Mouse (Mus musculus) mouse trophoblast stem cell (cell line): Measurements from ENCODE around the gene Gm14326.
"Not testable (repeated sequence)": the region's sequence is repeated elsewhere in the genome, so short reads cannot be mapped to it uniquely, and the experiment has no call there.

Experiments used
- in situ Hi-C, 2 experiments: fragments of 300-500 bp; cut with MseI, MboI; formaldehyde crosslinking; loops; 2 replicates in 1 of 2; 3 replicates in 1 of 2; pipeline ENCODE4 v1.15.1; 2025

Gene Gm14326

DNA sequence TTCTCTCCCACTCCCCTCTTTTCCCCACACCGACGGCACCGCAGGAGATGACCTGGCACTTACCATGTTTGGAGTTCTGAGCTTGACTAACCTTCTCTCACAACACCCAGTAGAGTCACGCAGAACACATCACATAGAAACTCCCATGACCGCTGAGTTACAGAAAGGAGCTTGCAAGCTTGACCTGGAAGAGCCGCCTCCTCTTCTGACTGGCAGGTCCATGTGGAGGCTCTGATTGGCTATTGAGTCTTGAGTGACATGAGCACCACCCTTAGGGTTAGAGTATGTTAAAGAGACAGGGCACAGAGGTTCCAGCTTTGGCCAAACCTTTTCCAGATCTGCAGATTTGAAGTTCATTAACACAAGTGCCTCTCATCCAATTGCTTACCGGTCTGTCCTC, at the start of gene Gm14326:
Gm14326 (minus strand) TSS at position 153 of the 400 bp plus-strand sequence.
- in situ Hi-C loops, result not testable (repeated sequence)

DNA sequence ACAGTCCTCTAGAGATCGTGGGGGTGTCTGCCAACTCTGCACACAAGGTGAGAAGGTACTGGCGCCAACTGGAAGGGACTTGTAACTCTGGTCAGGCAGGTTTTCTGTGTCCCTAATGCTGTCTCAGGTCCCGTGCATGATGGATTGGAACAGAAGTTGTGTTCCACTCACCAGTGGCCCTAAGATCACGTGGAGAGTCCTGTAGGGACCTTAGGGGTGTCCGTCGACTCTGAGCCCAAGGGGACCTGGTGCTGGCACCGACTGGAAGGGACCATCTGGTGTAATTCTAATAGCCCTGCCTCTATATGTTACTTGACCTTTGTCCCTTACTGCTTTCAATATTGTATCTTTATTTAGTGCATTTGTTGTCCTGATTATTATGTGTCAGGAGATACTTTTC, 17.7 kb upstream of the Gm14326 start:
- in situ Hi-C loops, result not testable (repeated sequence)

DNA sequence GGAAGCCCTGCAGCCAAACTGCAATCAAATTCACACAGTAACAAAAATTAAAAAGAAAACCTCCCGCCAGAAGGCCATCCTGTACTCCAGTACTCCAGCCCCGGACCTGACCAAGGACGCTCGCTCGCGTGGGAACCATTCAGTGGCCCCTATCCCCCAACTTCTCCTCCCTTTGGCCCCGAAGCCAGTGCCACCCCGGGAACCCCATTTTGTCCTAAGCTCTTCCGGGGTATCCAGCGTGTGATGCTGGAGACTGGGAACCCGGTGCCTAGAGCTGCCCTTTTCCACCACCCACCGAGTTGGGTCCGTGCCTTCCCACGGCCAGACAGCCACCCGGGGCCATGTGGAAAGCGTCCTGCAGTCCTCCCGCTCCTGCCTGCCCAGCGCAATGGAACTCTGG, 363 bp downstream of the Gm14326 start:
- in situ Hi-C loops, result not testable (repeated sequence)

GRCm38 (mm10) chr2:177925563-177926103, 31.5 kb downstream of the Gm14326 start, which contains the start of gene Zfp972:
Gene Zfp972 (minus strand): TSS chr2:177925613.
- in situ Hi-C loops, result not testable (repeated sequence)

GRCm38 (mm10) chr2:177903276-177903675, 53.8 kb downstream of the Gm14326 start:
- in situ Hi-C loops, result not testable (repeated sequence)

GRCm38 (mm10) chr2:177898171-177898570, 58.9 kb downstream of the Gm14326 start:
- in situ Hi-C loops, result not testable (repeated sequence)

- in situ Hi-C loops, result not testable (repeated sequence)
These were observed 60.0 kb downstream of the Gm14326 start, which contains the start of gene Gm14327 for GRCm38 (mm10) chr2:177897046-177897578. Gene Gm14327 (plus strand): TSS chr2:177897096.

GRCm38 (mm10) chr2:177887743-177888142, 69.4 kb downstream of the Gm14326 start:
- in situ Hi-C loops, result not testable (repeated sequence)
